Mouse (Mus musculus): Measurements from ENCODE around the gene Farp1. TPM values are rescaled to one million over a fixed set of nuclear protein-coding genes. Genes with fewer than 3 reads are reported as not detected.
A peak's percentile ranks its signal among the peaks of the same experiment; 100 is the strongest.

The Farp1 gene
- polyA plus RNA-seq, 1 experiment from 2014 or later, result 41.2 TPM

- no peaks in the 10 kb centered on the region for H3K9me3 ChIP-seq
- no peaks in the 10 kb centered on the region for H3K27me3 ChIP-seq (replicated peaks)
Observed at GRCm38 (mm10) chr14:121262606-121263005, 227.6 kb downstream of the Farp1 start.

GRCm38 (mm10) chr14:121263912-121264311 lies 228.9 kb downstream of the Farp1 start:
- Histone ChIP-seq H3K9ac (no peak overlapping the region), H3K27me3 (replicated peaks) (no peaks in the 10 kb centered on the region), H3K4me3 (no peak overlapping the region), H3K36me3 (replicated peaks) (no peaks in the 10 kb centered on the region), H3K9me3 (no peaks in the 10 kb centered on the region), H3K27ac (no peak overlapping the region), H3K4me1 (no peaks in the 10 kb centered on the region), H3K4me2 (no peak overlapping the region)
- ATAC-seq (replicated peaks), result no peak
- 86% methylated on average over 2 of the region's 2 CpGs for WGBS

More at GRCm38 (mm10) chr14:121262606-121263005, 227.6 kb downstream of the Farp1 start:
- ATAC-seq (replicated peaks), result no peak
- Histone ChIP-seq H3K4me3 (no peak overlapping the region), H3K4me1 (no peaks in the 10 kb centered on the region), H3K9ac (no peak overlapping the region), H3K36me3 (replicated peaks) (no peaks in the 10 kb centered on the region; the same call in 1 of the 2 replicates), H3K27ac (no peak overlapping the region), H3K4me2 (no peak overlapping the region)
- 78% methylated on average over 4 of the region's 4 CpGs for WGBS

DNA sequence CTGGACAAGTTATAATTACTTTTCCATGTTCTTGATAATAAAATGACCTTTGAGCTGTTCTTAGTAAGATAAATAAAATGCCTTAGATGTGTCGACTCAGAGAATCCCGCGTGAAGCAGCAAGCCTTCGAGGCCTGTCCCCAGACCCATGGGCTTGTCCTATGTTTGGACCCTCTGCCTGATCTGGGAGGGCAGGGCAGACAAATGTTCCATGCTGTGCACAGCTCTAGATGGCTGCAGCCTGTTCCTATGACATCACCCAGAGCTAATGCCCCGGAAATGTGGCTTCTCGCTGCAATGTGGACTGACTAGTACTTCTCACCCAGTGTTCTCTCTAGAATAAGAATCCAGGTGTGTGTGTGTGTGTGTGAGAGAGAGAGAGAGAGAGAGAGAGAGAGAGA lies 229.5 kb downstream of the Farp1 start:
- Histone ChIP-seq H3K9me3 (no peaks in the 10 kb centered on the region), H3K27me3 (replicated peaks) (no peaks in the 10 kb centered on the region), H3K9ac (no peak overlapping the region), H3K36me3 (replicated peaks) (no peaks in the 10 kb centered on the region), H3K4me3 (no peak overlapping the region), H3K4me1 (no peaks in the 10 kb centered on the region), H3K4me2 (no peak overlapping the region), H3K27ac (no peak overlapping the region)
- 85% methylated on average over 6 of the region's 6 CpGs for WGBS
- ATAC-seq (replicated peaks), result no peak

DNA sequence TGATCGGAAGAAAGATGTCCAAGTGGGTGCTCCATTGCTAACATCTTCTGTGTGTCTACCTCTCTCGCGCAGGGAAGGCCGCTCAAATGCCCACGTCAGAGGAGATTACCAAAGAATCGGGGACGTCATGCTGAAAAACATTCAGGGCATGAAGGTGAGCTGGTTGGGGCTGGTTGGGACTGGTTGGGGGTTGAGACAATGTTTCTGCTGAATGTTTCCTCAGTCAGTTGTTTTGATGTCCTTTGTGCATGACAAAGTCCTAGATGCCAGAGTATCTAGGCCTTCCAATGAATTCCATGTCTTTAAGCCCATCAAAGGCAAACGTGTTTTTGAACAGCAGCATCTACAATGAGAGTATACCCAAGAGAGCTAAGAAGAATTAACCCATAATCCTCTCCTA lies 232.8 kb downstream of the Farp1 start:
- no peaks in the 10 kb centered on the region for H3K27me3 ChIP-seq (replicated peaks)
- H3K9me3 ChIP-seq, result no peaks in the 10 kb centered on the region
- H3K36me3 ChIP-seq (replicated peaks), result peaks cover 17% of the 10 kb centered on the region; the same call in 1 of the 2 replicates
- H3K4me1 ChIP-seq, result no peaks in the 10 kb centered on the region
- H3K27ac ChIP-seq, result no peak overlapping the region
- H3K9ac ChIP-seq, result no peak overlapping the region
- ATAC-seq (replicated peaks), result no peak
- H3K4me3 ChIP-seq, result no peak overlapping the region
- WGBS, result 73% methylated on average over 8 of the region's 8 CpGs
- no peak overlapping the region for H3K4me2 ChIP-seq

DNA sequence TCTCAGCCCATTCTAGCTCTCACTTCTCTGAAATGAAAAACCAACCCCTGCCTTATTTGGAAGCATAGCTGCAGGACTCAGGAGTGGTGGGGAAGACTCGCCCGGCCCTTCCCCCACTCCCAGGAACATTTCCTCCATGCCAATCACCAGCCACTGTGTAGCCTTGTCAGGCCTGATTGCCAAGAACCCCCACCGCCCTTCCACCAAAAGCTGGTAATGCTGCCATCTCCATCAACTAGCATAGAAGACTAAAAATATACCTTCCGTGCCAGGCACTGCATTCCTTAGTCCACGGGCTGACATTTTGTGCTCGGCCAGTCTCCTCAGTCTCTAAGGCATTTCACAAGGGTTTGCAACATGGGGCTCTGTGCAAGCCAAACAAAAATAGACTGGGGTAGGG lies 235.5 kb downstream of the Farp1 start:
- Histone ChIP-seq H3K27ac (no peak overlapping the region), H3K9me3 (no peaks in the 10 kb centered on the region), H3K4me2 (no peak overlapping the region), H3K9ac (no peak overlapping the region), H3K4me1 (no peaks in the 10 kb centered on the region), H3K36me3 (replicated peaks) (peaks cover 18% of the 10 kb centered on the region; the same call in 1 of the 2 replicates), H3K4me3 (no peak overlapping the region), H3K27me3 (replicated peaks) (no peaks in the 10 kb centered on the region)
- 84% methylated on average over 6 of the region's 6 CpGs for WGBS
- no peak for ATAC-seq (replicated peaks)

DNA sequence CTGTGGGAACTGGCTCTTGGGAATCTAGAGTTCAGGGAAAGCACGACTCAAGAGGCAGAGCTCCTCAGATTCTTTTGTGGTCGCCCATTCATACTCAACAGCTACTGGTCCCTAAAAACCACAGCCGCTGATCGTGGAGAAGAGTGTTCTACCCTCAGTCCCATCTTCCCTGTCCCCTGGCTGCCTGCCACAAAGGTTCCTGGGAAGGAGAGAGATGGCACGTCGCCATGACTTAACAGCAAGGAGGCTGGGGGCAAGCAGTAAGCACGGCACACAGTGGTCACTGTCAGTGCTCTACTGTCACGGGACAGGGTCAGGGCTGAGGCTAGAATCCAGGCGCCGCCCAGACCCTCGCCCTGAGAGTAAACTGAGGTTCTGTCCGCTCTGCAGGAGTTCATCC lies 240.0 kb downstream of the Farp1 start:
- H3K4me3 ChIP-seq, result no peak overlapping the region
- WGBS, result 82% methylated on average over 12 of the region's 12 CpGs

DNA sequence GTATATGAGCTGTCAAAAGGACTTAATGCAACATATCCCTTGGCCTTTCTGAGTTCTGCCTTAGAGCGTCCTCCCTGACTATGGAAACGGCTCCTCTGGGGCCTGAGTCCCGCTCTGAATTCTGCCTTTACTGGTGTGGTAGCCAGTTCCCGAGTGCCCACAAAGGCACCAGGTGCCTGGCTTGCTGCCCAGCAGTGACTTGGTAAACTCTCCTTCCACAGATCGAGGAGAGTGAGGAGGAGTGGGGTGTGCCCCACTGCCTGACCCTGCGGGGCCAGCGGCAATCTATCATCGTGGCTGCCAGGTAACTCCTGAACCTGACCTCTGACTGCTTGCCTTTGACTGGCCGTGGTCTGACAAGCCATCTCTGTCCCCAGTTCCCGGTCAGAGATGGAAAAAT lies 241.0 kb downstream of the Farp1 start:
- no peak for ATAC-seq (replicated peaks)
- no peak overlapping the region for H3K4me3 ChIP-seq
- H3K9me3 ChIP-seq, result no peaks in the 10 kb centered on the region
- no peaks in the 10 kb centered on the region for H3K27me3 ChIP-seq (replicated peaks)
- peaks cover 23% of the 10 kb centered on the region; the same call in 1 of the 2 replicates for H3K36me3 ChIP-seq (replicated peaks)
- H3K4me1 ChIP-seq, result no peaks in the 10 kb centered on the region
- no peak overlapping the region for H3K9ac ChIP-seq
- no peak overlapping the region for H3K4me2 ChIP-seq
- H3K27ac ChIP-seq, result no peak overlapping the region
- WGBS, result 92% methylated on average over 10 of the region's 10 CpGs

More for the DNA sequence above, 240.0 kb downstream of the Farp1 start:
- Histone ChIP-seq H3K27ac (no peak overlapping the region), H3K4me2 (no peak overlapping the region), H3K9me3 (no peaks in the 10 kb centered on the region), H3K9ac (no peak overlapping the region), H3K36me3 (replicated peaks) (peaks cover 23% of the 10 kb centered on the region; the same call in 1 of the 2 replicates), H3K27me3 (replicated peaks) (no peaks in the 10 kb centered on the region), H3K4me1 (no peaks in the 10 kb centered on the region)
- ATAC-seq (replicated peaks), result no peak

DNA sequence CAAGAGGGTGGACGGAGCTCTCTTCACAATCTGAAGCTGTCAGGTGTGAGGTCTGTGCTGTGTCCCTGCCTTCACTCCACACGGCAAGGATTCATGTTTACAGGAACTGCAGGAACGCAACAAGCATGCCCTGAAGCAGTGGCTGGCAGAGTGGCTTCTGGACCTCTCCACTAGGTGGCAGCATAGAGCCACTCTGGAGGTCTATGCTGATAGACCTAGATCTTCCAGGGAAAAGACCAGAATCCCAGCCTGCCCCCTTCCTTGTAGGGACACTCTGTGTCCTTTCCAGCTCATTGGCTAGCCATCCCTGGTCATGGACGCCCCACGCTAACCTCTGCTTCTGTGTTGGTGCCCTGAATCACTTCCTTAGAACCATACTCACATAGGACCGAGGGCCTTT lies 244.1 kb downstream of the Farp1 start:
- H3K4me1 ChIP-seq, result no peaks in the 10 kb centered on the region
- no peak overlapping the region for H3K27ac ChIP-seq
- H3K9me3 ChIP-seq, result no peaks in the 10 kb centered on the region
- peaks cover 22% of the 10 kb centered on the region; the same call in 1 of the 2 replicates for H3K36me3 ChIP-seq (replicated peaks)
- H3K4me2 ChIP-seq, result no peak overlapping the region
- peak; percentile 76 for ATAC-seq (replicated peaks)
- H3K4me3 ChIP-seq, result no peak overlapping the region
- H3K9ac ChIP-seq, result no peak overlapping the region
- H3K27me3 ChIP-seq (replicated peaks), result no peaks in the 10 kb centered on the region
- WGBS, result 33% methylated on average over 6 of the region's 6 CpGs

GRCm38 (mm10) chr14:121280601-121281335 lies 245.8 kb downstream of the Farp1 start:
- H3K4me3 ChIP-seq, result no peak overlapping the region
- no peaks in the 10 kb centered on the region for H3K4me1 ChIP-seq
- H3K9me3 ChIP-seq, result no peaks in the 10 kb centered on the region
- peaks cover 22% of the 10 kb centered on the region; the same call in 1 of the 2 replicates for H3K36me3 ChIP-seq (replicated peaks)
- no peak overlapping the region for H3K4me2 ChIP-seq
- H3K27me3 ChIP-seq (replicated peaks), result no peaks in the 10 kb centered on the region
- no peak for ATAC-seq (replicated peaks)
- H3K9ac ChIP-seq, result no peak overlapping the region
- no peak overlapping the region for H3K27ac ChIP-seq
- 81% methylated on average over 16 of the region's 16 CpGs for WGBS

DNA sequence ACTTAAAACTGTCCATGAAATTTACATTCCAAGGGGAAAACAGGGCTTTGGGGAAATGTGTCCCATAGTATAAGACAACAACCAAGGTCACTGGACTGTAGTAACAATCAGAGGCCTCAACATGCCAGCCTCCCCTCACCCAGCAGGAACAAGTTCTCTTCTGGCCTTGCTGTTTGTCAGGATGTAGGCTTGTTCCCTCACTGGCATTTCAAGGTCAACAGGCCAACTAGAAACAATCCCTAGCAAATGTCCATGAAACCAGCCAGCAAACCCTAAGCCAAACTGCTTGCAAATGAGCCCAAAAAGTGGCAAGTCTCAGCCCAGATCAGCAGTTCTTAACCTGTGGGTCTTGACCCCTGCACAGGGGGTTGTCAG lies 246.3 kb downstream of the Farp1 start:
- H3K9me3 ChIP-seq, result no peaks in the 10 kb centered on the region
- no peak overlapping the region for H3K27ac ChIP-seq
- H3K9ac ChIP-seq, result no peak overlapping the region
- ATAC-seq (replicated peaks), result no peak
- no peaks in the 10 kb centered on the region for H3K4me1 ChIP-seq
- no peaks in the 10 kb centered on the region for H3K27me3 ChIP-seq (replicated peaks)
- H3K4me3 ChIP-seq, result no peak overlapping the region
- no peak overlapping the region for H3K4me2 ChIP-seq
- H3K36me3 ChIP-seq (replicated peaks), result peaks cover 22% of the 10 kb centered on the region; the same call in 1 of the 2 replicates

GRCm38 (mm10) chr14:121285379-121286120 lies 250.6 kb downstream of the Farp1 start:
- Histone ChIP-seq H3K36me3 (replicated peaks) (peaks cover 19% of the 10 kb centered on the region; the same call in 1 of the 2 replicates), H3K27ac (no peak overlapping the region)

DNA sequence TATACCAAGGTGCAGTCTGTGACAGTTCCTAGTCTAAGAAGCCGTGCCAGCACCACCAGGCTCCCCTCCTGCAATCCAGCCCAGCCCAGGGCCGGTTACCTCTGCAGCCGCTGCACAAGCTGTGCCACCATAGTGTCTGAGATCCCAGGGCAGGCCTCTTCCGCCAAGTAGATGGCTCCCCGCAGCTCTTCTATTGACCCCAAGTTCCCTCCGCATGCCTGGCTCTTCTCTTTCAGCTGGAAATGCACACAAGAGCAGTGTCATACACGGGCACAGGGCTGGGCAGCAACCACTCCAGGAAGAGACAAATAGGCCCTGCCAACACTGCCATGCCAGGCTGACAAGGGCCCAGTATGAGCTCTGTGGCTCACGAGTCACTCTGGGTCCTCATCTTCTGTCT lies 256.9 kb downstream of the Farp1 start:
- ATAC-seq (replicated peaks), result no peak
- Histone ChIP-seq H3K4me3 (no peak overlapping the region), H3K36me3 (replicated peaks) (no peaks in the 10 kb centered on the region), H3K27me3 (replicated peaks) (no peaks in the 10 kb centered on the region), H3K9me3 (no peaks in the 10 kb centered on the region), H3K9ac (no peak overlapping the region), H3K4me1 (no peaks in the 10 kb centered on the region), H3K27ac (no peak overlapping the region), H3K4me2 (no peak overlapping the region)
- 83% methylated on average over 8 of the region's 8 CpGs for WGBS

More at GRCm38 (mm10) chr14:121285379-121286120, 250.6 kb downstream of the Farp1 start:
- Histone ChIP-seq H3K4me2 (no peak overlapping the region), H3K9me3 (no peaks in the 10 kb centered on the region), H3K4me3 (no peak overlapping the region), H3K4me1 (no peaks in the 10 kb centered on the region), H3K9ac (no peak overlapping the region), H3K27me3 (replicated peaks) (no peaks in the 10 kb centered on the region)
- ATAC-seq (replicated peaks), result no peak
- 95% methylated on average over 14 of the region's 14 CpGs for WGBS

Measured in midbrain, embryonic 15.5 days (tissue).